ENCODE assay signal across 12 mouse cellular contexts in the genomic region with DNA sequence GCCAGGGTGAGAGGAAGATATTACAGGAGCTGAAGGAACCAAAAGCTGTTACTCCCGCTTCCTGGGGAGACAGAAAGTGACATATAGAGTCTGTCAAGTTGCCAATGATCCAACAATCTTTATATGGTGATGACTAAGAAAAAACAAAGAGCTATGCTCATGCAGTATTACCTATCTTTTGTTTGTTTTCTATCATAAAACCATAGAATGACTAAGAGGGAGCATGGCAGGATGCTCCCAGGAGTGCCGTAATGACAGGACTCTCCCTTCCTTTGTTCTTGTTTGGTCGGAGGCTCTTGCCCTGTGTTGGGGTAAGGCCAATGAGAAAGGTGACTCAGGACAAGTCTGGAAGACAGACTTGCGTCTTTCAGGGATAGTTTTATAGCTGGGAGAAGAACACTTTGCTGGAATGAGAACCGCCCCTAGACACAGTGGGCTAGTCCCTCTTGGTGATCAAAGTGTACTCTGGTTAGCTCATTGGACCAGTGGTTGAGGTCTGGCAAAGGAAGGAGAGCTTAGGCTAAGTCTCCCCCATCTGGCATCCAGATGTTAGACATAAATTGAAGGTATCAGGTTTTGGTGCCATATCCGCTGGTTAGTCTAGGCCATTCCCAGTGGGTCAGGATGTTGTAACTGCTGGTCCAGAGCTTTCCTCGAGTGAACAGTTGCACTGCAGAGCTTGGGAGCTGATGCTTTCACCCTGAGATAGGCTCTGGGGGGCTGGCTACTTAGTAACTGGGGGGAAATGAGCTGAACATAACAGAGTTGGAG. TPM values are rescaled to one million over a fixed set of nuclear protein-coding genes. Genes with fewer than 3 reads are reported as not detected.
DNase-seq lines count a peak whose midpoint lies in the region; TF ChIP-seq lines count a peak whose summit lies in the region.
"Had no signal": no experiment of that assay in that cellular context is flagged by ENCODE, and none has a peak within 500 bp of the region (broad histone marks: within the 10 kb centered on the region; RNA-seq: fewer than 3 reads in every experiment).

No protein-coding gene starts in this region.

- no peak overlapping the region for H3K4me3 ChIP-seq in gastrocnemius, adult 2 months
- H3K4me3 ChIP-seq: liver, embryonic 12.5 days had no signal

- H3K27ac ChIP-seq in gastrocnemius, adult 2 months = peak overlapping the region; percentile 51
- H3K27ac ChIP-seq: kidney, postnatal 0 days; liver, embryonic 12.5 days had no signal

- intact Hi-C loops in gastrocnemius, adult 2 months (cut with DNase I) = loop anchor here (2.0 kb wide), 2 partner anchors 178 to 432 kb away; no protein-coding TSS in a partner anchor

- no peak for TF ChIP-seq CTCF in gastrocnemius, adult 2 months (IDR thresholded peaks at IDR 0.05)

- DNase-seq in gastrocnemius, adult 2 months = no peak
- no peak for DNase-seq in gastrocnemius, postnatal 10 days
- peak; percentile 40 for DNase-seq in 3134 (ENCODE audit: extremely low read depth, insufficient read length, low spot score)
- peak; percentile 78 for DNase-seq in embryo, embryonic 10.5 days (ENCODE audit: low spot score)
- DNase-seq in hindlimb bud, embryonic 11.5 days (ENCODE audit: extremely low spot score, low read depth, low spot score) = peak; percentile 97
- no peak for DNase-seq in retina, embryonic 14.5 days (ENCODE audit: low spot score)
- DNase-seq in layer of hippocampus, adult 8-10 months (ENCODE audit: low spot score in 2 of 2) = no peak
- DNase-seq in urinary bladder, postnatal 4 days (ENCODE audit: low spot score in 2 of 2) = no peak

RNA-seq across cellular contexts. Expression of gene Muc13, which starts 54.7 kb away (rescaled TPM):
- not detected for total RNA-seq in gastrocnemius, adult 2 months (2021)
- under 1 TPM in 1 of 2 experiments, not detected in 1; 0.09 TPM for total RNA-seq in gastrocnemius, postnatal 10 days (2021)
- not detected for total RNA-seq in layer of hippocampus, adult 8-10 months (2022)
- total RNA-seq: adrenal gland, postnatal 25 days; layer of hippocampus, postnatal 36 days had no signal

RNA-seq across cellular contexts. Expression of gene Heg1, which starts 55.0 kb away (rescaled TPM):
- total RNA-seq in gastrocnemius, adult 2 months (2021) = 10 to 100 TPM; 30.4 to 43.3 TPM
- total RNA-seq in gastrocnemius, postnatal 10 days (2021) = 10 to 100 TPM; 54.7 to 72.6 TPM
- total RNA-seq in layer of hippocampus, adult 8-10 months (2022) = 10 to 100 TPM; 27.2 to 29.3 (median 28.4) TPM

Comparison
In these comparisons a context has a peak if more than half of its experiments do, and no peak if none do; other contexts are left out.
1. DNase-seq: peak in 3134 (single experiment), embryo, embryonic 10.5 days (single experiment) and hindlimb bud, embryonic 11.5 days (single experiment); none in gastrocnemius, adult 2 months (single experiment), gastrocnemius, postnatal 10 days (single experiment), retina, embryonic 14.5 days (single experiment), layer of hippocampus, adult 8-10 months (0 of 2) and urinary bladder, postnatal 4 days (0 of 2).